Mouse (Mus musculus) adrenal gland, adult 18-20 months (tissue): ENCODE data around the gene Chst4. TPM values are rescaled to one million over a fixed set of nuclear protein-coding genes. Genes with fewer than 3 reads are reported as not detected.
"Not testable (repeated sequence)": the region's sequence is repeated elsewhere in the genome, so short reads cannot be mapped to it uniquely, and the experiment has no call there.

Experiments used
- DNase-seq, 2 experiments: peaks; one replicate each; pipeline ENCODE4 v3.0.0; 2021 to 2022; ENCODE audit warnings: low spot score in 2 of 2
- long read RNA-seq, 2 experiments: library from polyadenylated mRNA; stranded (forward); transcript quantifications; one replicate each; pipeline ENCODE4 v2.0.0; 2021
- total RNA-seq, 2 experiments: library from RNA; stranded (reverse); gene quantifications; 1 replicate in 1 of 2; 2 replicates in 1 of 2; pipeline ENCODE4 v1.2.3; 2021

Gene Chst4
- 1 to 10 TPM; 1.5 to 2.4 TPM for total RNA-seq
- long read RNA-seq, experiment 1, result 0 reads
- long read RNA-seq, experiment 2, partial matches to known transcripts, result 0 of 2 reads
- long read RNA-seq, experiment 2, other reads (novel, unspliced or antisense), result 1 of 2 reads

DNA sequence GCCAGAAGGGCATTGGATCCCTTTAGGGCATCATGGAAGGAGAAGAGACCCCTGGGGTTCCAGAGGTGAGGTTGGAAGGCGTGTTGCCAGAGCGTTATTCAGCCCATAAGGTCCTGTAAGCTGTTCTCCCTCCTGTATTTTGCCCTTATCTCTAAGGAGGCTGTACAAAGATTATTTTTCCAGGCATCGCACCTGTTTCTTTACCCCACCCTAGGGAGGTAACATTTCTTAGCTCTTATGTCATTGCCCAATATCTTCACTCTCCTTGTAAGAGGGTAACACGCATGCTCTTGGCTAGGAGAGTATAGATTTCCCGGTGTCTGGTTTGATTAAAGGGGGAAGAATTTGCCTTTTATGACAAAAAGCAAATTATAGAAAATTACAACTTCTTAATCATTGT is at the start of gene Chst4:
Chst4 (minus strand) TSS at position 82 of the 400 bp plus-strand sequence.
- no peak for DNase-seq

DNA sequence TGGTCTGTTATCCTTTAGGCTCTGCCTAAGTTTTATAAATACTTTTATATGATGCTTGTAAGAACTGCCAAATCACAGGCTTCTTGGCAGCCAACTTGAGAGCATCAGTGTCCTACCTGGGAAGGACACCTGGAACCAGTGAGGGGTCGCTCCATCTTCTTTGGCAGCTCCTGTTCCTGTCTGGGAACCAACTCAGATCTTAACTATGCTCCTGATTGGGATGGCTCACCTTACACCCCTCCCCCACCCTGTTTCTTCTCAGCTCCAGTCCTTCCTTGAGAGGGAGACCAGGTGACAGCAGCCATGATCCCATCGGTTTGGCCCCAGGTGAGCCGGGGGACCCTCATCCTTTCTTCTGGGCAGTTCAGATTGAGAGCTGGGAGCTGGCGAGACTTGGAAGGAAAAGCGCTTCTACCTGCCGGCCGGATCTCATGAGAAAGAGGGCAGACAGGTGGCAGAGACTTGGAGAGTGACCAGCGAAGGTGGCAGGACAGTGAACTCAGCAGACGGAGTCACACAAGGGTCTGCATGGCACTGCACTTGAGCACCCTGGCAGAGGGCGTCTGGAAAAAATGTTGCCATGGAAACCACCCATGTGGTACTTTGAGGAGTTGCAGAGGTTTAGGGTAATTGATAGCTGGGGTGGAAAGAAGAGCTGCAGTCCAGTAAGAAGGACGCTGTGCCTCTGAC is 43.0 kb upstream of the Chst4 start:
- no peak for DNase-seq

DNA sequence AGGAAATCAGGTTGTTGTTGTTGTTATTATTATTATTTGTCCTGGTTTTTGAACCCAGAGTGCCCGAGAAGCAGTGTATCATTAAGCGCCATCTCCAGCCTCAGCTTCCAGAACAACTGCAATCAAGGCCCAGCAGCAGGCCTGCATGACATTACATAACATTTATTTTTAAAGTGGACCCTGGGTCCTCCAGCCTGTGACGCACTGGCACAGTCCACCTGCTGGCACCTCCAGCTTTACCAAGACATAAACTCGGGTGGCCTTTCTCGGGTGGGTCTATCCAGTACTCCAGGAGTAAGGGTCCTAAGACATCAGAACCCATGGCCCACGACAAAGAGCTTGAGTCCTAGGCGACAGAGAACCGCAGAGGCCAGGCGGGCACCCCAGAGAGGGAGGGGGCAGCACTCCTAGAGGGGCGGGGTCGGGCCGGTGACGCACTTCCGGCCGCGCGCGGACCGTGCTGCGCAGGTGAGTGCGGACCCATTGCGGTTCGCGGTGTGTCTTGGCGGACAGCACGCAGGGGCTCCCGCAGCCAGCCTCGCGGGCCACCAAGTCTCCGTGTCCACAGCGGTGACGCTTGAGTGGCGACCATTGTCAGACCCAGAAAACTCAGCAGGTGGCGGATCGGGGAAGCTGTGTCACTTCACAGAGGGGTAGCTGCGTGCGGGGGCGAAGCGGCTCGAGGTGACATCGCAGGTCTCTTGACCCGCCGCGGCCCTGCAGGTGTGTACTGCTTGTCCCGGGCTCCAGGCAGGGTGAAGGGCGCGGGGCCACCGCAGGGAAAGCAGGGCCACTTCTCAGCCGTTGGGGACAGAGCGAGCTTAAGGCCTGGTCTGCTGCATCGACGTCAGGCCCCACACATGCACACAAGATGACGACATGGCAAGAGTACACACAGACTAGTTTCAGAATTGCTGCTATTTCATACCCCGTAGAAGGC is 40.0 kb upstream of the Chst4 start, which contains the start of gene Zfp612:
Zfp612 (plus strand) TSS at position 465 of the 940 bp plus-strand sequence.
- DNase-seq, result peak; percentile 62 to 69

DNA sequence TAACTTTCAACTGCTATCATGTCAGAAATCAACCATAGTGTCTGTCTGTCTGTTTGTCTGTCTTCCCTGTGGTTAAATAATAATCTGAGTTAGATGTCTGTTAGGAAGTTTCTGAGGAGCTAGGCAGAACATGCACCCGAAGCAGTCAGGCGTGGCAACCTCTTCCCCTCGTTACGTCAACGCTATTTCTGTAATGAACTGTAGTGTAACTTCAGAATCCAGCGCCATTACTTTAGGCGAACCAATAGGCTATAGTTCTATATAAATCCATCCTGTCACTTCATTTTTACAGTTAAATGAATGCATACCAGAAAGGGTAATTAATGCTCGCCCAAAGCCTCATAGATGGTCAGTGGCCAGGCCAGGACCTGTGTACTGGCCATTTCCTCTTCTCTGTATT is 35.0 kb upstream of the Chst4 start:
- no peak for DNase-seq

DNA sequence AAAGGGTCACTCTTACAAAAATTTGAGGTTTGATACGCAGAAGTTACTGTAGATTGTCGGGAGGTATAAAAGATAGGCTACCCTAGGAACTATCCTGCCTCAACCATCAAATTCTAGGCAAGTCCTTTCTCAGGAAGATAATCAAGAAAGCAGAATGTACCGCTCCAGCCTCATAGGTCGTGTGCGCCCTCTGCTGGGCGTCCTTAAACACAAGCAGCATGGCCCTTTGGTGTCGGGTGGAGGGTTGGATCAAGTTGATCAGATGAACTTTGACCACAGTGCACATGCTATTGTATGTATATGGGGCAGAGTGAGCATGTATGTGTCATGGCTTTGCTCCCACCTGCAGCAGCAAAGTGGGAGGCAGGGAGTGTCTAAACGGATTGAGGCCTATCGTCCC is 32.1 kb upstream of the Chst4 start:
- DNase-seq, result peak; percentile 58 to 60

DNA sequence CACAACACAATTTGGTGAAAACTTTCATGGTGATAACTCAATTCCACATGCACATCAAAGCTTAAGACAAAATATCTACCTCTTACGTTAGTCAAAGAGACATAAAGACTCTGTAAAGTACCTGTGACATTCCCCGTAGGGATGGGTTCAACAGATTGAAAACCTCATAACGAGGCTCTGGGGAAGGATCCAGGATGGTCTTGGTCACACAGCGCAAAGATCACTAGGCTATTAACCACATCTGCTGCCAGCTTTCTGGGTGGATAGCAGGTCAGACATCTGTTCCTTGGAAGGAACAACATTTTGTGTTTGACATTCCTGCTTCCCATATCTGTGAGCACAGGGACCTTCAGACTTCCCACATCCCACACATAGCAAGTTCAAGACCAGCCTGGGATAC is 30.2 kb upstream of the Chst4 start:
- DNase-seq, result no peak

DNA sequence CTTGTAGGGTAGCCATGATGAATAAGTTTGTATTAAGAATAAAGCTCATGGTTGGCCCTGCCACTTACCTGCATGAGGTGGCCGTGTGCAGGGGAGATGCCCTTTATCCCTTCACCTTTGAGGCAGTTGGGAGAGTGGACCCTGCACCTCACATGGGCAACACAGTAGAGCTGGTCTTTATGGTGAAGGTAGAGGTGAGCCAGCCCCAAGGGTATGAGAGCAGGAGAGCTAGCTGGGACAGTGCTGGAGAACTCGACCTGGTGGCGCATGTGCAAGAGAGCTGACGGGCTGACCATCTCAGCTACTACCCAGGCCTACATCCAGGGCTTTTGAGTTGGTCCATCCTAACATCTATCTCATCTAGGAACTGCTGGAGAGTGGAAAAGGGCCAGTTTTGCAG is 26.1 kb upstream of the Chst4 start:
- DNase-seq, result no peak

DNA sequence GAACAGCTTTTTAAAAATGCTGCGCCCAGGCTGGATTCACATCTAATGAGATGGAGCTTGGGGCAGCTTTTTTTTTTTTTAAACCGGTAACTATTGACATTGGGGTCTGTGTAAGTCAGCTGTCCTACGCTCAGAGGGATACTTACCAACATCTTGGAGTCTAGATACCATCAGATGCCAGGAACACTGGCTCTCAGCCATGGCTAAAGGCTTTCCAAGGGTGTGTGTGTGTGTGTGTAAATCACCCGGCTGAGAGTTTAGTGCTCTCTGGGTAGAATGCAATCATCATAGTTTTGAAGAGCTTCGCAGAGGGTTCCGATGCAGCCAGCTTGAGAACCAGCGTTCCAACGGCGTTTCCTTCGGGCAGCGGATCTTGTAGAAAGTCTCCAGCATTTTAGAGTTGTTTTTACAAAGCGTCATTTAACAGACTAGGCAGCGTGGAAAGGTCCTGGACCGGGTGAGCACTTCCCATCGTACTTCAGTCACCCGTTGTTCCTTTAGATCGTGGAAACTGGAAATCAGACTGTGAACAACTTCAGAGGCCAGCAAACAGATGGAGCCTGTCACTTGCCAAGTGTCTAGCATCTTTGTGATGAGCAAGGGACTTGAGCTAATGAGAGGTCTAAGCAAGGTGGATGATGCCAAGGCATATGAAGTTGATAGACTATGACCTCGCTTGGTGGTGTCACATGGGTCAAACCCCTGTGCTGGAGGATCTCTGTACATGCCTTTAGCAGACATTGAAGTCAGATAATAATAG is 25.2 kb upstream of the Chst4 start:
- no peak for DNase-seq

DNA sequence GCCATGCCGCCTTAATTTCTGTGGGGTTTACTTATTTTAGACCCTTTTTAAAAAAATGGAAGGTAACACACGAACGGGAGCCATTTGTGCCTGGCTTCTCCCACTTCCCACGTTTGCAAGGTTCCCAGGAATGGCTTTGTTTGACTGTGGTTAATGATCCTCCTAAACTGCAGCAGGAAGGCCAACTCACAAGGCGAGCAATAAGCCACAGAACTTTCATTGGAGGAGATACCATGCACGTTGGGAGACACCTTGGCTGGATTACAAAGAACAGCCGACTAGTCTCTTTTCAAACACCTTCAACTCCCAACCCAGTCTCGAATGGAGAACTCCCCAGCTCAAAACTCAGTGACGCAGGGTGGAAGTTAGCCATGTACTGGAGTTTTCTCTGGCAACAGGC is 24.6 kb upstream of the Chst4 start:
- no peak for DNase-seq

DNA sequence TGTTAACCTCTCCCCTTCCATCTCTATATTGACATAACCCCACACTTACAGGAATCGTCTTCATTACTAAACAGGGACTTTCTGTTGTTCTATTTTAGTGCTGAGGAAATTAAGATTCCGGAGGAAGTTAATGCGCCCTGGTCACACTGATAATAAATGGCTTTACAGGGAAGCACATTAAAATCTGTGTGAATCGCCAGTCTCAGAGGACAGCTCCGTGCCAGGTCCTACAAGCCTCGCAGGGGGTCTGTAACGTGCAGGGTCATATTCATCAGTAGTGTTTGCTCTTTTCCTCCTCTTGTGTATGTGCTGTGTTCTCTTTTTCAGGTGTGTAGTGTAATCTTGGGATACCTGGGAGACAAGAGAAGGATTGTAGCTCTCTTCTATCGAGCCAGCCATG is 18.7 kb upstream of the Chst4 start:
- DNase-seq, result no peak

DNA sequence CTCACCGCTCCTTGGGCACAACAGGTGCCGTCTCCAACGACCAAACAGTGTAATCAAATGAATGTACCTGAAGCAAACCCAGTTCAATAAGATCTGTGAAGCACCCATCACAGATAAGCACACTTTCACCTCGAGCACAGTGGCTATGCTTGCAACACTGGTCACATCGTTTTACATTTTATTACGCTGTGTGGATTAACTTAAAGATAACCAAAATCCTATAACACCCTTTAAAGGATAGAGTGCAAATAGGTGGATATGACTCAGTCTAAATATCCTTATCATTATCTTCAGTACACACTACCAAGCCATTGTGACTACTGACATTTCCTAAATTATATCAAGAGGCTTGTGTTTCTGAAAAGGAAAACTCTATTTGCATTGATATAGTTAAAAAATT is 11.7 kb upstream of the Chst4 start:
- no peak for DNase-seq

DNA sequence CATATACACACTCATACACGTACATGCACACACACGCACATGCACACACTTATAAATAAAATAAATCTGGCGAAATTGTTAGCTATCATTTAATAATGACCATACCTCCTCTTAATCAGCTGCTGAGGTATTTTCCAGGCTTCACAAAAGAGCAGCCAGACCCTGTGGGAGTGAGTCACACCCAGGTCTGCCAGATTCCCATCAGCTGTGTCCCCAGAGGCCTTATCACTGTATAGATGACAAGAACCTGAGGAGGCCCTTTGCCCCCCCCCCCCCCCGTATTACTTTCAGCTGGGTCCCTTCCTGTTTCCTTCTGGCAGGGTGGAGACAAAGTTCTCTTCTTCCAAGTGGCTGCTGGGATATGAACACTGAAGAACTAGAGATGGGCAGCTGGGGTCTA is 969 bp upstream of the Chst4 start:
- DNase-seq, result no peak

DNA sequence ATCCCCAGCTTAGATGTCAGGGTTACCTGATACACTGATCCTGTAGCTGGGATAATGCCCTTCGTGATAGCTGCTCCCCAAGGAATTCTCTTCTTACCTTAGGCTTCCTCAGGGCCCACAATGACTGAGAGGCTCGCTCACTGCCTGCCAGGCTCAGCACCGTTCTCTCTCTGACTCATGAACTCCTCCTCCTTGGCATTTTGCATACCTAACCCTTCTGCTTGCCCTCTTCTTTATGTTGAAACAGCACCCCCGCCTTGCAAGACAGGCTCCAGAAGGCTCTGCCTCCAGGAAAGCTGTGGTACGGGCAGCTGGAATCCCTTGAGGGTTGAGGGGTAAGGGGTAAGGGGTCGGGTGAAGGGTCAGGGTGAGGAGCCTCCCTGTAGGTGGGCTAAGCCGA is 324 bp downstream of the Chst4 start:
- DNase-seq, result no peak

DNA sequence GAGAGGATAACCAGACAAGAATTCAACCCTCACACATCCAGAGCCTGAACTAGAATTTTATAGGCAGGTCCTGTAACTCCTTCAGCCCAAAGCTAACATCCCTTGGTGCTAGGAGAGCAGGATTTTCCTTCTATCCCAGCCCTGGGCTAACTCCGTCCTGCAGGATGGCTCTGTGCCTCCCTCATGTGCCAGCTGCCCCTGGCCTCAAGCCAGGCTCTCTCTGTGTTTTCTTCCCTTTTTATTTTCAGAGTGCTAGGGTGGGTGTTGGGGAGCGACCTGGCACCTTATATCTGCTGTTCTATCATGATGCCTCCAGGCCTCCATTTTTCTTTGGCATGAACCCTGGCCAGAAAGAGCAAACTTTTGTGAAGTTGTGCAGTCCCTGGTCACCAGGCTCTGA is 3.4 kb downstream of the Chst4 start:
- no peak for DNase-seq

DNA sequence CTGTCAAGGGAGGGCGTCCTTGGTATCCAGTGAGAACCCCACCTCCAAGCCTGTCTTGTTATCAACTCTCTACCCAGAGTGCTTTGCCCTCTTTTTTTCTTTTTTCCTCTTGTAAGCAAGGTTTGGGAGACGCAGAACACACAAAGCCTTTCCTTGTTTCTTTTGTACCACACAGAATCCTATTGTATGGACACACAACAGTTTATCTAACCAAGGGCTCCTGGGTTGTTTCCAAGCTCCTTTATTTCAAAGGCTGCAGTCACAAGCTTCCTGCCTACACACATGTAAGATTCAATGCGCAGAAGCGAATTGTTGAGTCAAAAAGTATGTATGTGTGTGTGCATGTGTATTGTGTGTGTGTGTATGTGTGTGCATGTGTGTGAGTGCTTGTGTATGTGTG is 5.2 kb downstream of the Chst4 start:
- DNase-seq, result no peak

DNA sequence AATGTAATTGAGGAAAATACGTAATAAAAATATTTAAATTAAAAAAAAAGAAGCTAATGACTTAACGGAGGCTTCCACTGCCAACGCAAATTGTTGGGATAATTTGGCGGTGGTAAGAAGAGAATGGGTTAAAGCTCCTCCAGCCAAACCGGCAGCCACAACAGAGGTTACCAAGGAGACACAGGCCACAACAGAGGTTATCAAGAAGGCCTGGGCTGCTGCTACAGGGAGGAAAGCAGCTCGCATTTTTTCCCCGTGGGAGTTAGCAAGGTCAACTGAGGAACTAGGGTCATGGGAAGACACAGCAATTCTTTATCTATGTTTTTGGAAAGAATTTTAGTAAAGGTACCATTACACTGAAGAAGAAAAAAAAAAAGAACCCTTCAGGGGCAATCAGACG is 5.8 kb downstream of the Chst4 start:
- DNase-seq, result not testable (repeated sequence)

DNA sequence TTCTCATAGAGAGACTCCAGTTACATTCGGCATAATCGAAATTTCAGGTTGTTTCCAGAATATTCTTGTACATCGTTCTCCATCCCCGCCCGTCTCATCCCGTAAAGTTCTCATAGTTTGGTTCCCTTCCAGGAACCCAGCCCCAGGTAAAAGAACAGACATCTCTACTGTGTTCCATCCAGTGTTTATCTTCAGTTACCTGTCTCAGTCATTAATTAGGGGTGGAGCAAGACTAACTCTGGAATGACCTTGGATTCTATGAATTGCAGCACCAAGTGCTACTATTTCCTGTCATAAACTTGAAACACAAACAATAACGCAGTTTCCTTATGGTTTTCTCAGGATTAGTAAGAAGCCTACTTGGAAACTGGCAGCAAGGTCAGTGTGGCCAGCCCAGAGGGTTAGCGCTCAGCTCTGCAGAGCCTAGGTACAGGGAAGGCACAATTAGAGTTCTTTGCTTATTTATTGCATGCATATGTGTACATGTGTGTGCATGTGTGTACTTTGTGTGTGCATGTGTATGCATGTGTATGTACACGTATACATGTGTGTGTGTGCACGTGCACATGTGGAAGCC is 16.7 kb downstream of the Chst4 start:
- DNase-seq, result no peak

DNA sequence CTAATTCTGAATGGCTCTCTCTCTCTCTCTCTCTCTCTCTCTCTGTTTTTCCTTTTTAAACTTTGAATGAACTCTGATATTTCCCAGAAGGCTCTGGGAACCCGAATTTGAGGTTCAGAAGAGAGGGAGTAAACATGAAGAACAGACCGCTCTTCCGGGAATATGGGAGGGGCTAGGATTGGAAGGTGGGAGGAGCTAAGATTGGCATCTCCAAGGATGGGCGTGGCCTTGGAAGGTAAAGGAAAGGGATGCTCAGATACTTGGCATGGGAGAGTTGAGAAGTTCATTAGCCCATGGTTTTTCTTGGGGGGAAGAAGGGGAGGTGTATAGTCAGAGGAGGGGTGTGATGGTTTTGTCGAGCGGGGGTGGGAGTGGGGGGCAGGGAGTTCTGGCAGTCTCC is 17.5 kb downstream of the Chst4 start:
- no peak for DNase-seq

DNA sequence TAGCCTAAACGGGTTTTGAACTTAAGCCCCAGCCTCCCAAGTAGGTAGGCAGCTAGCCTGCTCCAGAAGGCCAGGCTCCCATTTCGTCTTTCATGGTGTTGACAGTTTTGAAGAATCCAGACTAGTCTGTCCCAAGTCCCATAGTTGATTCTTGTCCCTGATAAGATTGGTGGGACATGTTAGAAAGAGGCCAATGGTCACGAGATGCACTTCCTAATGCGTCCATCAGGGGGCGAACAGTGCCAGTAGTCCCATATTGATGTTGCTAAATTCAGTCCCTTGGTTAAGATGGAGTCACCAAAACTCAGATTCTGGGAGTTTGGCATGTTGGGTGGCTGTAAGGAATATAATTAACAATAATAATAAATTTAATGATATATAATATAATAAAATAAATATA is 28.7 kb downstream of the Chst4 start:
- peak; percentile 54 to 57 for DNase-seq

DNA sequence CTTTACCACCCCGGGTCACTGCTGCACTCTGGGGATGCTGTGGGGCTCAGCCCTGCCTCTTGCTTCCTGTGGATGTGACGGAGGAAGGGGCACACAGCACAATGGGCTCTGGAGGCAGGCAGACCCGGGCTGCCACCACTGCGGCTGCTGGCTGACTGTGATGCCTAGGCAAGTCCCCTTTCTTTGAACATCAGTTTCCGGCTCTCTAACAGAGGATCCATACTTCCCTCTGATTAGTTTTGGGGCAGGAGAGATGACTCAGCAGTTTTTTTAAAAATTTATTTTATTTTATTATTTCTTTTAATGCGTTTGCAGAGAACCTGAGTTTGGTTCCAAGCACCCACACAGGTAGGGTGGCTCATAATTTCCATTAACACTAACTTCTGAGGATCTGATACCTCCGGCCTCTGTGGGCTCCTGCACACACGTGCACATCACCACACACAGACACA is 30.5 kb downstream of the Chst4 start:
- no peak for DNase-seq
